Mouse (Mus musculus): ENCODE results near the gene Tnfrsf9.

Gene Tnfrsf9

GRCm38 (mm10) chr4:150926924-150927705 lies 12.8 kb downstream of the Tnfrsf9 start:
- no peak for DNase-seq (ENCODE audit: inconsistent age in 2 of 2, low spot score in 1 of 2)

- DNase-seq (ENCODE audit: inconsistent age in 2 of 2, low spot score in 1 of 2): no peak
Observed at GRCm38 (mm10) chr4:150927789-150928188, 13.4 kb downstream of the Tnfrsf9 start.

GRCm38 (mm10) chr4:150933503-150933902 lies 19.1 kb downstream of the Tnfrsf9 start:
- no peak for DNase-seq (ENCODE audit: inconsistent age in 2 of 2, low spot score in 1 of 2)

GRCm38 (mm10) chr4:150937293-150938062 lies 23.1 kb downstream of the Tnfrsf9 start:
- DNase-seq (ENCODE audit: inconsistent age in 2 of 2, low spot score in 1 of 2): peak; percentile 31 to 43

GRCm38 (mm10) chr4:150938063-150938452 lies 23.7 kb downstream of the Tnfrsf9 start:
- DNase-seq (ENCODE audit: inconsistent age in 2 of 2, low spot score in 1 of 2): no peak

- DNase-seq (ENCODE audit: inconsistent age in 2 of 2, low spot score in 1 of 2): no peak
Observed at GRCm38 (mm10) chr4:150939991-150940651, 25.8 kb downstream of the Tnfrsf9 start.

GRCm38 (mm10) chr4:150944707-150945106 lies 30.3 kb downstream of the Tnfrsf9 start:
- no peak for DNase-seq (ENCODE audit: inconsistent age in 2 of 2, low spot score in 1 of 2)

- DNase-seq (ENCODE audit: inconsistent age in 2 of 2, low spot score in 1 of 2): no peak
Observed at GRCm38 (mm10) chr4:150950972-150951371, 36.6 kb downstream of the Tnfrsf9 start.

GRCm38 (mm10) chr4:150956369-150957105 lies 42.2 kb downstream of the Tnfrsf9 start:
- no peak for DNase-seq (ENCODE audit: inconsistent age in 2 of 2, low spot score in 1 of 2)

GRCm38 (mm10) chr4:150957106-150957458 lies 42.7 kb downstream of the Tnfrsf9 start:
- no peak for DNase-seq (ENCODE audit: inconsistent age in 2 of 2, low spot score in 1 of 2)

GRCm38 (mm10) chr4:150958536-150958935 lies 44.2 kb downstream of the Tnfrsf9 start:
- no peak for DNase-seq (ENCODE audit: inconsistent age in 2 of 2, low spot score in 1 of 2)

- DNase-seq (ENCODE audit: inconsistent age in 2 of 2, low spot score in 1 of 2): peak; percentile 84 to 92
Observed at GRCm38 (mm10) chr4:150962231-150962630, 47.9 kb downstream of the Tnfrsf9 start.

GRCm38 (mm10) chr4:150963711-150964110 lies 49.3 kb downstream of the Tnfrsf9 start:
- DNase-seq (ENCODE audit: inconsistent age in 2 of 2, low spot score in 1 of 2): no peak

- peak; percentile 80 to 95 for DNase-seq (ENCODE audit: inconsistent age in 2 of 2, low spot score in 1 of 2)
Observed at GRCm38 (mm10) chr4:150964635-150965554, 50.5 kb downstream of the Tnfrsf9 start.

- peak in 1 of 2 experiments; percentile 15 for DNase-seq (ENCODE audit: inconsistent age in 2 of 2, low spot score in 1 of 2)
Observed at GRCm38 (mm10) chr4:150965555-150965951, 51.2 kb downstream of the Tnfrsf9 start.

- DNase-seq (ENCODE audit: inconsistent age in 2 of 2, low spot score in 1 of 2): peak; percentile 47 to 86
Observed at GRCm38 (mm10) chr4:150966556-150966955, 52.2 kb downstream of the Tnfrsf9 start.

GRCm38 (mm10) chr4:150968956-150969355 lies 54.6 kb downstream of the Tnfrsf9 start:
- DNase-seq (ENCODE audit: inconsistent age in 2 of 2, low spot score in 1 of 2): no peak

GRCm38 (mm10) chr4:150973264-150973663 lies 58.9 kb downstream of the Tnfrsf9 start:
- peak; percentile 78 to 81 for DNase-seq (ENCODE audit: inconsistent age in 2 of 2, low spot score in 1 of 2)

GRCm38 (mm10) chr4:150975145-150975544 lies 60.8 kb downstream of the Tnfrsf9 start:
- no peak for DNase-seq (ENCODE audit: inconsistent age in 2 of 2, low spot score in 1 of 2)

Measured in adrenal gland, adult (tissue).